Mouse (Mus musculus): ENCODE measurements around the gene Tmtc2. TPM values are rescaled to one million over a fixed set of nuclear protein-coding genes. Genes with fewer than 3 reads are reported as not detected.
A peak's percentile ranks its signal among the peaks of the same experiment; 100 is the strongest.

The Tmtc2 gene
- polyA plus RNA-seq, 1 experiment from 2014 or later: 4.2 TPM

DNA sequence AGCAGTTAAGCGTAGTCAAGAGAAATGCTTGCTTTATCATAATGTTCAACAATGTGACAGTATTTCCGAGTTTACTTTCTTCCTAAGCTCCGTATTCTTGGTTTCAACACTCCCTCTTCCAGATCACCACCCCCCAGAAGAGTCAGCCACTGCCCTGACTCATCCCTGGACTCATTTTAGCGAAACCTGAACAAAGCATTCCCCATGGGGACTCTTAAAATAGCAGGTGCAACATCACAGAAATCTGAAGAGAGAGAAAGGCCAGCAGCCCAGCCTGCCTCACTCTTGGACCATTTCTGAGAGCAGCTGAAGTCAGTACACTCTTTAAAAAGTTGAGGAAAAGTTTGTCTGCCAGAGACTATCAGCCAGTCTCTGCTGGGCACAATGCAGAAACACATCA, 2.4 kb downstream of the Tmtc2 start:
- H3K4me3 ChIP-seq: peak overlapping the region; percentile 80
- H3K27me3 ChIP-seq (ENCODE audit: poor library complexity, severe bottlenecking): peaks cover 46% of the 10 kb centered on the region
- peaks cover 29% of the 10 kb centered on the region for H3K4me1 ChIP-seq
- no peaks in the 10 kb centered on the region for H3K9me3 ChIP-seq
- no peak overlapping the region for H3K27ac ChIP-seq
- 64% methylated on average over 4 of the region's 4 CpGs for WGBS
- no peak for DNase-seq (ENCODE audit: extremely low spot score, low spot score)
- no peaks in the 10 kb centered on the region for H3K36me3 ChIP-seq (replicated peaks)

- no peaks in the 10 kb centered on the region for H3K9me3 ChIP-seq
- H3K36me3 ChIP-seq (replicated peaks): no peaks in the 10 kb centered on the region
- H3K4me1 ChIP-seq: peaks cover 29% of the 10 kb centered on the region
- WGBS: 87% methylated on average over 8 of the region's 8 CpGs
- H3K27ac ChIP-seq: no peak overlapping the region
- no peak overlapping the region for H3K4me3 ChIP-seq
- peaks cover 37% of the 10 kb centered on the region for H3K27me3 ChIP-seq (ENCODE audit: poor library complexity, severe bottlenecking)
- no peak for DNase-seq (ENCODE audit: extremely low spot score, low spot score)
These were observed 3.2 kb downstream of the Tmtc2 start for GRCm38 (mm10) chr10:105571019-105571418.

DNA sequence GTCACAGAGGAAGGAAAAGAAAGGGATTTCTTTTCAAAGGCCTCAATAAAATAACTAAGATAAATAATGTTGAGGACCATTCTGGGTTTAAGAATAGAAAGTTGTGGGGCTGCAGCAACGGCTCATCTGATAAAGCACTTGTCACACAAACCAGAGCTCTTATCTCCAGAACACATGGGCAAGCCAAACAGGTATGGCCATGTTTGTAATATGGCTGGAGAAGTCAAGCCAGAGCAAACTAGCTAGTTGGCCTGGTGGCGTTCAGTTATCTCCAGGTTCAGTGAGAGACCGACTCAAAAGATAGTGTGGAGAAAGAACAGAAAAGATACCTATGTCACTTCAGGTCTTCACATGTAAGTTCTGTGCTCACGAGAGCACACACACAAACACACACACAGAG, 4.7 kb downstream of the Tmtc2 start:
- Histone ChIP-seq H3K4me3 (no peak overlapping the region), H3K9me3 (no peaks in the 10 kb centered on the region), H3K27me3 (ENCODE audit: poor library complexity, severe bottlenecking) (peaks cover 34% of the 10 kb centered on the region), H3K4me1 (peaks cover 23% of the 10 kb centered on the region), H3K36me3 (replicated peaks) (no peaks in the 10 kb centered on the region), H3K27ac (no peak overlapping the region)
- 90% methylated on average over 4 of the region's 4 CpGs for WGBS
- DNase-seq (ENCODE audit: extremely low spot score, low spot score): no peak

GRCm38 (mm10) chr10:105567825-105568531, 6.3 kb downstream of the Tmtc2 start:
- peaks cover 19% of the 10 kb centered on the region for H3K4me1 ChIP-seq
- no peaks in the 10 kb centered on the region for H3K36me3 ChIP-seq (replicated peaks)
- H3K27ac ChIP-seq: no peak overlapping the region
- WGBS: 90% methylated on average over 8 of the region's 8 CpGs
- peaks cover 40% of the 10 kb centered on the region for H3K27me3 ChIP-seq (ENCODE audit: poor library complexity, severe bottlenecking)
- DNase-seq (ENCODE audit: extremely low spot score, low spot score): no peak
- no peaks in the 10 kb centered on the region for H3K9me3 ChIP-seq
- no peak overlapping the region for H3K4me3 ChIP-seq

GRCm38 (mm10) chr10:105561548-105561947, 12.7 kb downstream of the Tmtc2 start:
- no peak overlapping the region for H3K4me3 ChIP-seq
- DNase-seq (ENCODE audit: extremely low spot score, low spot score): no peak
- WGBS: 88% methylated on average over 4 of the region's 4 CpGs

DNA sequence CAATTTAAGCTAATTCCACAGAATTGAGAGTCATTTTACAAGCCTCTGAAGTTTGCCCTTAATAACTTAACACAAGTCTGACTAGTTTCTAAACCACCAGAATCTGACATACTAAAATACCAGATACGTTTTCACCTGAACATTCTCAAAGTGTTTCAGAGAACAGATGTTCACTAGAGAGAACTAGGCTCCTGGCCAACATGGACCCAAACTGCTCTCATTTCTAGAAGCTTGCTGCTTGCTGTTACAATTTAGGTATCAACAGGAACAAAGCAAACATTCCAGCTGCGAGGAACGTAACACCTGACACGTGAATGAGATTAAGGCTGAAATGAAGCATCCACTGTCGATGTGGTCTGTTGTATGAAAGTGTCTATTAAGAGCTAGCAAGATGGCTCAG, 16.7 kb downstream of the Tmtc2 start:
- H3K27me3 ChIP-seq (ENCODE audit: poor library complexity, severe bottlenecking): 0 out of 2 replicates have a peak, but pooled peaks cover 6% of the 10 kb centered on the region
- no peak overlapping the region for H3K4me3 ChIP-seq
- H3K36me3 ChIP-seq (replicated peaks): 0 out of 2 replicates have a peak, but pooled peaks cover 3% of the 10 kb centered on the region
- no peaks in the 10 kb centered on the region for H3K9me3 ChIP-seq
- no peak overlapping the region for H3K27ac ChIP-seq
- peaks cover 4% of the 10 kb centered on the region; the same call in 1 of the 2 replicates for H3K4me1 ChIP-seq
- DNase-seq (ENCODE audit: extremely low spot score, low spot score): no peak
- WGBS: 87% methylated on average over 5 of the region's 5 CpGs

More at GRCm38 (mm10) chr10:105561548-105561947, 12.7 kb downstream of the Tmtc2 start:
- Histone ChIP-seq H3K9me3 (no peaks in the 10 kb centered on the region), H3K27me3 (ENCODE audit: poor library complexity, severe bottlenecking) (0 out of 2 replicates have a peak, but pooled peaks cover 11% of the 10 kb centered on the region), H3K4me1 (no peaks in the 10 kb centered on the region), H3K27ac (no peak overlapping the region), H3K36me3 (replicated peaks) (0 out of 2 replicates have a peak, but pooled peaks cover 3% of the 10 kb centered on the region)

- 0 out of 2 replicates have a peak, but pooled peaks cover 6% of the 10 kb centered on the region for H3K27me3 ChIP-seq (ENCODE audit: poor library complexity, severe bottlenecking)
- H3K36me3 ChIP-seq (replicated peaks): 0 out of 2 replicates have a peak, but pooled peaks cover 3% of the 10 kb centered on the region
- H3K4me1 ChIP-seq: peaks cover 4% of the 10 kb centered on the region; the same call in 1 of the 2 replicates
- DNase-seq (ENCODE audit: extremely low spot score, low spot score): no peak
- 90% methylated on average over 6 of the region's 6 CpGs for WGBS
- H3K27ac ChIP-seq: no peak overlapping the region
- H3K9me3 ChIP-seq: no peaks in the 10 kb centered on the region
- no peak overlapping the region for H3K4me3 ChIP-seq
These were observed 17.2 kb downstream of the Tmtc2 start for GRCm38 (mm10) chr10:105556890-105557572.

- no peak for DNase-seq (ENCODE audit: extremely low spot score, low spot score)
- 85% methylated on average over 2 of the region's 2 CpGs for WGBS
These were observed 20.1 kb downstream of the Tmtc2 start for GRCm38 (mm10) chr10:105554153-105554552.

GRCm38 (mm10) chr10:105548040-105548439, 26.2 kb downstream of the Tmtc2 start:
- Histone ChIP-seq H3K4me3 (no peak overlapping the region), H3K27me3 (ENCODE audit: poor library complexity, severe bottlenecking) (peaks cover 26% of the 10 kb centered on the region), H3K27ac (no peak overlapping the region), H3K9me3 (no peaks in the 10 kb centered on the region), H3K36me3 (replicated peaks) (no peaks in the 10 kb centered on the region), H3K4me1 (peaks cover 15% of the 10 kb centered on the region)
- DNase-seq (ENCODE audit: extremely low spot score, low spot score): no peak
- 91% methylated on average over 2 of the region's 2 CpGs for WGBS

More at GRCm38 (mm10) chr10:105554153-105554552, 20.1 kb downstream of the Tmtc2 start:
- no peaks in the 10 kb centered on the region for H3K9me3 ChIP-seq
- peaks cover 4% of the 10 kb centered on the region; the same call in 1 of the 2 replicates for H3K4me1 ChIP-seq
- no peaks in the 10 kb centered on the region for H3K36me3 ChIP-seq (replicated peaks)
- H3K27ac ChIP-seq: no peak overlapping the region
- H3K4me3 ChIP-seq: no peak overlapping the region
- H3K27me3 ChIP-seq (ENCODE audit: poor library complexity, severe bottlenecking): no peaks in the 10 kb centered on the region

DNA sequence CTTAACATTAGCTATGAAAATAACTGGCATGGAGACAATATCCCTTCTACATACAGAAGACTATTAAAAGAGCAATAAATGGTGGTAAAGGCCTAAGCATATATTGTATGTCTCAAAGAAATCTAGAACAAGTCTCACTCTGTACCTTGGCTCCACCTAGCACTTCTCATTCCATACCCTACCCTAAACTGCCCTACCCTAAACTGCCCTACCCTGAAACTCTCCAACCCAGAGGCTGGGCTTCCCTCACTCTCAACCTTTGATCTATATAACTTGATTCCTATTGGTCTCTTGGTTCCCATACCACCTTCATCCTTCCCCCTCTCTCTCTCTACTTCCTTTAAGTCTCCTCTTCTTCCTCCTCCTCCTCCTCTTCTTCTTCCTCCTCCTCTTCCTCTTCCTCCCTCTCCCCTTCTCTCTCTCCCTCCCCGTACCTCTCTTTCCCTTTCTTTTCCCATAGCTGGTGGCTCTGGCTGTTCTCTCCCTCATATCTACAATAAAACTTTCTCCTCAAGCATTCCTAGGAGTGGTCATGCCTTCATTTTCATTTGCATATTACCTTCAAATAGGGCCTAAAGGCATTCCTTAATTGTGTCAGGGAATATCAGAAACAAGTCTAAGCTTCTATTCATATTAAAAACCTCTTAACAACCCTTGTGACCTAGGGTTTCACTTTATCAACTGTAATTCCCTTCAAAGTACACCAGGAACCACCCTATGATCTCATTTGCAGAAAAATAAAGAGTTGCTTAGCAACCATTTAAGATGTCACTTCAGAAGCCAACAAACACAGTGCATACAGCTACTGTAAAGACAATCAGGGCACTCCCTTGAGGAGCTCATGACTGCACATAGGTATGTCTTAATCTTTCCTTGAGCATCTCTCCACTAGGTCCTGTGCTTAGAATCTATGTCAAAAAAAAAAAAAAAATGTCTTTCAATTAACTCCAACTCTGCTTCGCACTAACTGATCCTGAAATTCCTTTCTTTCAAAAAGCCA, 29.9 kb downstream of the Tmtc2 start:
- Histone ChIP-seq H3K27ac (no peak overlapping the region), H3K4me3 (no peak overlapping the region), H3K36me3 (replicated peaks) (no peaks in the 10 kb centered on the region), H3K27me3 (ENCODE audit: poor library complexity, severe bottlenecking) (peaks cover 26% of the 10 kb centered on the region), H3K4me1 (peaks cover 15% of the 10 kb centered on the region), H3K9me3 (no peaks in the 10 kb centered on the region)
- DNase-seq (ENCODE audit: extremely low spot score, low spot score): no peak
- WGBS: 91% methylated on average over 2 of the region's 2 CpGs

DNA sequence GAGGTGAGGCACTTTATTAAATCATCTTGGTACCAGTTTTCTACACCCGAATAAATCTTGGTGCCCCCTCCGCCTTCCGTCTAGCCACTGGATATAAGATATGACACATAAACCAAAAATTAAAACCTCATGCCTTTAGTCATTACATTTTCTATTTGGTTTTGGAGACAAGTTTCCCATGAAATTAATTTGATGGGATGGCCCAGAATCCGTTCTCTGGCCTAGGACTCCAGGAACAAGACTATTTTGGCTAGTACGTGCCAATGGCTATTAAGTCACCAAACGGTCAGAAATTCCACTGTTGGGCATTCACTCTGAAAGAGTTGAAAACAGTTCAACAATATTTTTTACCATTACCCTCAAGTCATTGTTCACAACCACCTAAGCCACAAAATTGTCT, 32.2 kb downstream of the Tmtc2 start:
- H3K4me3 ChIP-seq: no peak overlapping the region
- no peaks in the 10 kb centered on the region for H3K9me3 ChIP-seq
- peaks cover 13% of the 10 kb centered on the region for H3K4me1 ChIP-seq

DNA sequence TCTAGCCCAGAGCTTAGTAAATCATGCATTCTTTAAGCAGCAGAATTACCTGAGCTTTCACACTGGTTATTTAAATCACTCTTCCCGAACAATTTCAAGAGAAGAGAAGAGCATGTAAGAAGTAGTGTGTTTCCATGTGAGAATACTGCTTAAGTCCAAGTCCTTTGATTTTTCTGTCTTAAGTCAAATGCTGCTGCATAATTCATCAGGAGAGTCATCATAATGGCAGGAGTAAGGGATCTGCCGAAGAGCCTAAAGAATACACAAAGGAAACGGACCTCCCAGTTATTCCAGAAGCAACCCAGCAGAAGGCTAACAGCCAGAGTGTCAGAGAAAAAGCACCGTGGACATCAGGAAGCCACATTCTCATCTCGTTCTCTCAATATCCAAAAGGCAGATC, 34.6 kb downstream of the Tmtc2 start:
- Histone ChIP-seq H3K9me3 (no peaks in the 10 kb centered on the region), H3K27me3 (ENCODE audit: poor library complexity, severe bottlenecking) (peaks cover 8% of the 10 kb centered on the region; the same call in 1 of the 2 replicates), H3K27ac (no peak overlapping the region), H3K36me3 (replicated peaks) (no peaks in the 10 kb centered on the region), H3K4me3 (no peak overlapping the region), H3K4me1 (peaks cover 8% of the 10 kb centered on the region; the same call in 1 of the 2 replicates)
- 79% methylated on average over 5 of the region's 5 CpGs for WGBS
- no peak for DNase-seq (ENCODE audit: extremely low spot score, low spot score)

More for the DNA sequence above, 32.2 kb downstream of the Tmtc2 start:
- 93% methylated on average over 6 of the region's 6 CpGs for WGBS
- peaks cover 12% of the 10 kb centered on the region for H3K27me3 ChIP-seq (ENCODE audit: poor library complexity, severe bottlenecking)
- DNase-seq (ENCODE audit: extremely low spot score, low spot score): no peak
- no peak overlapping the region for H3K27ac ChIP-seq
- no peaks in the 10 kb centered on the region for H3K36me3 ChIP-seq (replicated peaks)

Measured in forebrain, embryonic 10.5 days (tissue).